Mouse (Mus musculus): ENCODE results near the gene Rgma.

The Rgma gene

GRCm38 (mm10) chr7:73375257-73376100, at the start of gene Rgma:
Gene Rgma (plus strand): TSS chr7:73375509.
- no peak for DNase-seq (ENCODE audit: low spot score)

DNA sequence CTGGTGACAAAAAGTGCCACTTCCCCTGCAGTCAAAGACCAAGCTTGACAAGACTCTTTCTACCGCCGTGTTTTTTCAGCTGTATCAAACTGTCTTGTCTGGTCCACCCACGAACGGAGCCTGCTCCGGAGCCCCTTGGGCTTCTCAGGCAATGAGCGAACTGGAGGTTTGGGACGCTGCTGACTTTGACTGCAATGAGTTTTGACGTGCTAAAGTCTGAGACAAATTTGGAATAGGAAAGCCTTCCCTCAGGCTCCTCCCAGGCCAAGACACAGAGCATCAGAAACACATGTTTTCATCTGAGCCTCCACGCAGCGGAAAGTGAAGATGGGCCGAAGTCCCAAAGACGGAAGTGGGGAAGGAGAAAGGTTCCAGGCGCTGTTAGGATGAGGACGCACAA, 49.1 kb upstream of the Rgma start:
- no peak for DNase-seq (ENCODE audit: low spot score)

- DNase-seq (ENCODE audit: low spot score) = no peak
Observed at GRCm38 (mm10) chr7:73326680-73327079, 48.6 kb upstream of the Rgma start.

- no peak for DNase-seq (ENCODE audit: low spot score)
Observed at GRCm38 (mm10) chr7:73327193-73327592, 48.1 kb upstream of the Rgma start.

DNA sequence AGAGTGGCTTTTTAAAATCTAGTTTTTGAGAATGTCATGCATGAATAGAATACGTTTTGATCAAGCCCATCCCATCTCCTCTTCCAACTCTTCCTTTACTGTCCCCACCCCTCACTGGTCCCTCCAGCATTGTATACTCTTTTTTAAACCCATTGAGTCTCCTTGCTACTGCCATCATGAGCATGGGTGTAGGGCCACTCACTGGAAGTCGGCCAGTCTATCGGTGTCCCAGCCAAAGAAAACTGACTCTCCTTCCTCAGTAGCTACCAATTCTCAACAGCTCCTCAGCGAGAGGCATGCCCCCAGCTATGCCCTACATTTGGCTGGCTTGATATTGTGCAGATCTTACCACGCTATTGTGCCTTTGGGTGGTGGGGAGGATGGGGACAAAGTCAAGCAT, 47.7 kb upstream of the Rgma start:
- no peak for DNase-seq (ENCODE audit: low spot score)

GRCm38 (mm10) chr7:73328653-73329207, 46.6 kb upstream of the Rgma start:
- no peak for DNase-seq (ENCODE audit: low spot score)

GRCm38 (mm10) chr7:73330754-73331153, 44.6 kb upstream of the Rgma start:
- DNase-seq (ENCODE audit: low spot score) = no peak

- DNase-seq (ENCODE audit: low spot score) = no peak
Observed at GRCm38 (mm10) chr7:73331645-73332044, 43.7 kb upstream of the Rgma start.

GRCm38 (mm10) chr7:73333398-73333988, 41.8 kb upstream of the Rgma start:
- no peak for DNase-seq (ENCODE audit: low spot score)

GRCm38 (mm10) chr7:73334883-73335282, 40.4 kb upstream of the Rgma start:
- DNase-seq (ENCODE audit: low spot score) = no peak

DNA sequence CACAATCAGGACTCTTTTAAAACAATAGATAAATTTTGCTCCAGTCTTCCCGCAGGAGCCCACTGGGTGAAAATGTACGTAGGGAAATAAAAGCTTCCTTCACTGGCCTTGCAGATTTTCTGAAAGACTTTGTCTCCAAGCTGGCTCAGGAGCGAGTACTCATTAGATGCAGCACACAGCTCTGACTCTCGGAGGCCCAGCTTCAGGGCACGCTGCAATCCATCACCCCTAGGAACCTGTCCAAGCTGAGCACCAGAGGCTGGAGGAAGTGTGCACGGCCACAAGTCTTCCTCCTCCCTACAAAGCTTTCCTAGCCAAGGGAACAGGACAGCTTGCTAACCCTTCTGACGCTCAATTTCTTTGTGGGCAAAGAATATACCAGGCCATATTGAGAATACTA, 38.9 kb upstream of the Rgma start:
- DNase-seq (ENCODE audit: low spot score) = no peak

DNA sequence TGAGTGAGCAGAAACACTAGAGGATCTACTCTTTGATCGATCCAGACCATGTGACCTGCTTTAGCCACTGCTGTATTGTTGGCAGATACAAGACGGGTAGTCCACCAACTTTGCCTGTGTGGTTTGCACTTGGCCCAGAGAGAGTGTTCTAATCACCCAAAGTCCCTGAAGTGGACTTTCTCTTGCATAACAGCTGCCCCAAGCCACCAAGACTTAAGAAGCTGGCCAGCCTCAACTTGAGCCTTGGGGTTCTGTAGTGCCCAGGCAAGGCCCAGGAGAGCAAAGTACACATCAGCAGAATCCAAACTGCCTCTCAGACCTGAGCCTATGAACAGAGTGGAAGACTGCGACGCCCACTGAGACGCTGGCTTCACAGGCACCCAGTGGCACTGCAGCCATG, 37.0 kb upstream of the Rgma start:
- no peak for DNase-seq (ENCODE audit: low spot score)

- no peak for DNase-seq (ENCODE audit: low spot score)
Observed at GRCm38 (mm10) chr7:73343852-73344251, 31.5 kb upstream of the Rgma start.

- no peak for DNase-seq (ENCODE audit: low spot score)
Observed at GRCm38 (mm10) chr7:73348585-73349124, 26.7 kb upstream of the Rgma start.

DNA sequence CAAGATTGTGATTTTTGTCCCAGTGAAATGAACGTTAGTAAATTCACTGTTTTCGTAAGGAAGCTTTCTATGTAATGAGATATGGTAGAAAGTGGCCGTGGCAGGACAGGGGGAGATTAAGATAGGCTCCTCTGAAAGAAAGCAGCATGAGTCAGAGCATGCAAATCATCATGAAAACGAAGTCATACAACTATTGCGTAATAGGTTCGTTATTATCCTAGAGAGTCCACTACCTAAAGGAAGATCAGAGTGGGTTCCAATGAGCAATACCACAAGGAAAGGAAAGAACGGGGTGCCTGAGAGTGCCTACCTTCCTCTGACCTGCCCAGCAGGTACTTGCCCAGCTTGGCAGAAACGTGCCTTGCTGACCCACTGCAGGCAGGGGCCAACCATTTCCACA, 26.2 kb upstream of the Rgma start:
- DNase-seq (ENCODE audit: low spot score) = no peak

GRCm38 (mm10) chr7:73355229-73355628, 20.1 kb upstream of the Rgma start:
- DNase-seq (ENCODE audit: low spot score) = no peak

DNA sequence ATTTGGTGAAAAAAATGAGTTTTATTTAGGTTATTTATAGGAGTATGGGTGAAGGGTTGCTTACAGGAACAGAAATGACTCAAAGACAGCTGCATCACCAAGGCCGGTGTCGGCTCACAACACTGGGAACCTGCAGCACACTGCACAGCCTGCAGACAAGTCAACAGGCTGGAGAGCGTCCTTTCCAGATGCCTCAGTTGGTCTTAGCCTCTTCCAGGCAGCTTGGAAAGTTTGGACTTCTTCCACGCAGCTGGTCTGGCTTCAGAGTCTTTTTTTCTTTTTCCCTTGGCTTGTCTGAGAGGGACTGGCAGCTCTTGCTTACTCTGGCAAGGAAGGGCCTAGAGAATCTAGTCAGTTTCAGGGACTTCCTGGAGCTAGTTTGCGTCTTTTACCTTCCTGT, 18.4 kb upstream of the Rgma start:
- DNase-seq (ENCODE audit: low spot score) = no peak

DNA sequence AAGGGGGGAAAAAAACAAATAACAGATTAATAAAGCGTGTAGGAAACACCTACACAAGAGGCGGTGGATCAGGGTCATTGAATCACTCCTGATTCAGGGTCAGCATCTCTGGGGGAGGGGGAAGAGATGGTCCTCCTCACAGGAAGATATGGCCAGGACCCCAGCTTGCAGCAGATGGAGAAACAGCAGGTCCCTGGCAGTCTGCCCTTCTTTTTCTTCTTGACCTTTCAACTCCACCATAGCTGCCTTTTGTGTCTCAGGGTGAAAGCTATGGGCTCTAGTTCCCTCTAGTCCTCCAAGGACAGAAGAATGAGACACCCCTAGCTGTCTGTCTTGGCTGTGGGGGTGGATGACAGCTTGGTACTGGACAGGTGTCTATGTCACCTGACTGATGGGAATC, 17.7 kb upstream of the Rgma start:
- DNase-seq (ENCODE audit: low spot score) = no peak

GRCm38 (mm10) chr7:73365511-73365910, 9.8 kb upstream of the Rgma start:
- DNase-seq (ENCODE audit: low spot score) = no peak

DNA sequence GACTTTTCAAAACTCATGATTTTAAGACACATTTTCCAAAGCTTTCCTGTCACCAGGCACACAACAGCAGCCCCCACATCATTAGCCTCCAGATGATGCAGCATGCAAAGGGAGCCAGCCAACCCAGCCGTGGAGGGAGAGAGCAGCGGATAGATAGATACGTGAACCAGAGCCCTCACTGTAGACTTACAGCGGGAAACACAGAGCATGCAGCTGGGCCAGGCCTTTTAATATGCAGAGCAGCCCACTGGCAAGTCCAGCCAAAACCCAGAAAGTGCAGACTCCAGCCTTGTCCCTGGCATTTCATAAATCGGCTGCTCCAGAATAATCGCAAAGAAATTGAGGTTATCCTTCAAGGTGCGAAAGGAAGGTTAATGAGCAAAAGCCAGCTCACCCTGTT, 9.3 kb upstream of the Rgma start:
- no peak for DNase-seq (ENCODE audit: low spot score)

GRCm38 (mm10) chr7:73367681-73368464, 7.4 kb upstream of the Rgma start:
- DNase-seq (ENCODE audit: low spot score) = no peak

DNA sequence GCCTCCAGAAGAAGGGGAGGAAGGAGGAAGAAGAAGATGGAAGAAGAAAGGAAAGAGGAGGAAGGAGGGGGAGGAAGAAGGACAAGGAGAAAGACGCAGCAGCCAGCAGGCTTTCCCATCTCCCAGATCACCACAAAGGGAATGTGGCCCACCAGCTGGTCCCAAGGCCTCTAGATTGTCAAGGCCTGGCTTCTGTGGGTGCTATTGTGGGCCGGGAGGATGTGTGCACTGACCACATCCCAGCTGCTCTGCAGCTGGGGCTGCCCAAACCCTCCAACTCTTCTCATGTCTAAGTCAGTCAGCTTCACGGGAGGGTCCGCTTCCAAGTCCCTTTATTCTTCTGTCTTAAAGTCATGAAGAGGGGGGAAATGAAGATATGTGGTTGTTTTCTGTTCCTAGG, 5.3 kb upstream of the Rgma start:
- DNase-seq (ENCODE audit: low spot score) = no peak
